Mouse (Mus musculus) heart, adult 2 months (tissue): ENCODE results near the gene Zdhhc14.

ENCODE experiments used
- CTCF ChIP-seq: fragments of 200-600 bp; IDR thresholded peaks from 2 replicates; pipeline ENCODE4 v1.8.1; 2022; ENCODE audit warnings: antibody characterized with exemption, mild to moderate bottlenecking, moderate library complexity
- EP300 ChIP-seq: fragments of 200-500 bp; IDR thresholded peaks from 2 replicates; pipeline ENCODE4 v1.6.1; 2011; ENCODE audit warnings: low read depth, low read length, control low read depth; ENCODE audit not compliant: insufficient read depth
- POLR2A ChIP-seq: fragments of 200-500 bp; IDR thresholded peaks from 2 replicates; pipeline ENCODE4 v1.6.1; 2011; ENCODE audit warnings: mild to moderate bottlenecking, low read depth, low read length, control low read depth; ENCODE audit not compliant: insufficient read depth

GRCm38 (mm10) chr17:5765746-5766145, 273.4 kb downstream of the Zdhhc14 start:
- TF ChIP-seq CTCF (no peak), POLR2A (no peak), EP300 (no peak)
